Mouse (Mus musculus): ENCODE measurements around the gene Acoxl. TPM values are rescaled to one million over a fixed set of nuclear protein-coding genes. Genes with fewer than 3 reads are reported as not detected.

Acoxl gene
- polyA plus RNA-seq, 1 experiment from 2014 or later = not detected

DNA sequence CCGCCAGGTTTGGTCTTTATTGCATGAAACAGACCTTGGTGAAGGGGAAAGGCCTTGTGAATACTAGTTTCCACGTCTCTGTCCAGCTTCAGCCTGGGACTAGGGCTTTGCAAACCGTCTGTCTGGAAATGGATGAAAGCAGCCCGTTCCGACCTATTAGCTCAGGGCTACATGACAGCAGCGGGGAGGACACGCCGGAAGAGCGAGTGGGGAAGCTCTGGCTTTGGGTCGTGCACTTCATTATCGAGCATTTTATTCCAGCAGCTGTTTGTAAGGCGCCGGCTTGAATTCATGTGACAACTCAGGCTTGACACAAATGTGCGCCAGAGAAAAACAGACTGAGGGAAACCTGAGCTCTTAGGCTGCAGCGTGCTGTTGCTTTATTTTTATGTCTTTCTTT lies 301.1 kb downstream of the Acoxl start:
- H3K4me3 ChIP-seq (replicated peaks; ENCODE audit: low read length) = no peak overlapping the region

DNA sequence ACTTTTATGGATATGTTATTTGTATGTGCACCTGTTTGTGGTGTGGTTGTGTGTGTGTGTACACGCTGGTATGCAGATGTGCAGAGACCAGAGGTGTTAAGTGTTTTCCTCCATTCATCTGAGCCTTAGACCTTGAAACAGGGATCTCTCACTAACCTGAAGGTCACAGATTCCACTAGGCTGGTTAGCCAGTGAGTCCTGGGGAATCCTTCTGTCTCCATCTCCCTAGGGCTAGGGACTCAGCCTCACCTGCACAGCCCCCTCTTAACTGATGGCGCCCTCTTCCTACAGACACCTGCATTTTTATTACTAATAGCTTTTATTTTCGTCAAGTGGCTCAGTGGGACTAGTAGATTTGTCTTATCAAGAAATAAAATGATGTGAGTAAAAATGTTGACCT lies 301.5 kb downstream of the Acoxl start:
- H3K4me1 ChIP-seq (replicated peaks; ENCODE audit: control insufficient read depth, insufficient read depth, low read length) = peaks cover 28% of the 10 kb centered on the region
- no peak for ATAC-seq

More for the DNA sequence above, 301.1 kb downstream of the Acoxl start:
- no peak overlapping the region for H3K9ac ChIP-seq (replicated peaks; ENCODE audit: low read depth, low read length)
- H3K27ac ChIP-seq (ENCODE audit: low read length) = 0 out of 2 replicates have a peak overlapping the region, but pooled peaks have one; percentile 2
- H3K4me1 ChIP-seq (replicated peaks; ENCODE audit: control insufficient read depth, insufficient read depth, low read length) = peaks cover 28% of the 10 kb centered on the region
- peak overlapping the region; percentile 27 for H3K4me2 ChIP-seq (ENCODE audit: low read length)
- H3K36me3 ChIP-seq (ENCODE audit: control insufficient read depth, insufficient read depth) = no peaks in the 10 kb centered on the region
- no peaks in the 10 kb centered on the region for H3K27me3 ChIP-seq (replicated peaks; ENCODE audit: control insufficient read depth, insufficient read depth, low read length)
- 36% methylated on average over 15 of the region's 15 CpGs for WGBS
- no peaks in the 10 kb centered on the region for H3K9me3 ChIP-seq (ENCODE audit: control insufficient read depth, low read length)
- ATAC-seq = peak; percentile 41; the same call in 1 of the 2 replicates

DNA sequence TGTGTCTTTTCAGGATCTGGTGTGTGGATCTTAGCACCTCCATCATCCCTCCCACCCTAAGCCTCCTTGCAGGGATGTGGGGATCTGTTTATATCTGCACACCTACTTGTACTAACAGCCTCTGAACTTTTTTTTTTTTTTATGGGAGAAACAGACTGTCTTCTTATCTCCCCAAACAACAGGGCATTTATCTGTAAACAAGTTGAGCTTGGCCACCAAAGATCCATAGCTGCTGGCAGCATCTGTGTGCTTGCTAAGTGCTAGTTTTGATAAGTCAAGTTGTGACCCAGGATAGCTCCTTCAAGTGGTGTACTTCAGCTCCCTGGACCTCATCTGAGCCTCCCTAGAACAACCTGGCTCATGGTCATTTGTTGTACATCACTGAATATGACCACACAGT lies 305.3 kb downstream of the Acoxl start:
- Histone ChIP-seq H3K36me3 (ENCODE audit: control insufficient read depth, insufficient read depth) (no peaks in the 10 kb centered on the region), H3K9me3 (ENCODE audit: control insufficient read depth, low read length) (no peaks in the 10 kb centered on the region), H3K27ac (ENCODE audit: low read length) (no peak overlapping the region), H3K4me1 (replicated peaks; ENCODE audit: control insufficient read depth, insufficient read depth, low read length) (peaks cover 14% of the 10 kb centered on the region), H3K4me2 (ENCODE audit: low read length) (no peak overlapping the region), H3K27me3 (replicated peaks; ENCODE audit: control insufficient read depth, insufficient read depth, low read length) (no peaks in the 10 kb centered on the region), H3K9ac (replicated peaks; ENCODE audit: low read depth, low read length) (no peak overlapping the region), H3K4me3 (replicated peaks; ENCODE audit: low read length) (no peak overlapping the region)
- ATAC-seq = no peak

More for the DNA sequence above, 301.5 kb downstream of the Acoxl start:
- H3K27me3 ChIP-seq (replicated peaks; ENCODE audit: control insufficient read depth, insufficient read depth, low read length) = no peaks in the 10 kb centered on the region
- H3K9me3 ChIP-seq (ENCODE audit: control insufficient read depth, low read length) = no peaks in the 10 kb centered on the region
- no peak overlapping the region for H3K9ac ChIP-seq (replicated peaks; ENCODE audit: low read depth, low read length)
- 85% methylated on average over 3 of the region's 3 CpGs for WGBS
- H3K4me2 ChIP-seq (ENCODE audit: low read length) = peak overlapping the region; percentile 27; the same call in 1 of the 2 replicates
- no peaks in the 10 kb centered on the region for H3K36me3 ChIP-seq (ENCODE audit: control insufficient read depth, insufficient read depth)
- no peak overlapping the region for H3K4me3 ChIP-seq (replicated peaks; ENCODE audit: low read length)
- H3K27ac ChIP-seq (ENCODE audit: low read length) = no peak overlapping the region

DNA sequence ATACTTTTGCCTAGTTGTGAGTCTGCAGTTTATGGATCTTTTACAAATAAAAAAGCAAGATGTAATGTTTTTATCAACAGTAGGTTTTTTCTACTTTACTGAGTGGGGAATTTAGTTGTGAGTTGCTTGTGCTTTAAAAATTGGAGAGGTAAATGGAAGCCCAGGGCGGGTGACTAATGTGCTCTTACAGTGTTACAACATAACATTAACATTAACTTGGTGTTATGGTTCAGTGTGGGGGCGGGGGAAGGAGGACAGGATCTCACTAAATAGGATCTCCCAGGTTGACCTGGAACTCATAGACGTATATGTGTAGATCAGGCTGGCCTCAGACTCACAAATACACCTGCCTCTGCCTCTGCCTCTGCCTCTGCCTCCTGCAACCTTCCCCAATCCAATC lies 306.8 kb downstream of the Acoxl start:
- no peak overlapping the region for H3K27ac ChIP-seq (ENCODE audit: low read length)
- H3K9me3 ChIP-seq (ENCODE audit: control insufficient read depth, low read length) = no peaks in the 10 kb centered on the region
- no peak overlapping the region for H3K4me2 ChIP-seq (ENCODE audit: low read length)
- no peaks in the 10 kb centered on the region for H3K27me3 ChIP-seq (replicated peaks; ENCODE audit: control insufficient read depth, insufficient read depth, low read length)
- no peak for ATAC-seq
- H3K4me3 ChIP-seq (replicated peaks; ENCODE audit: low read length) = no peak overlapping the region
- no peaks in the 10 kb centered on the region for H3K36me3 ChIP-seq (ENCODE audit: control insufficient read depth, insufficient read depth)
- H3K4me1 ChIP-seq (replicated peaks; ENCODE audit: control insufficient read depth, insufficient read depth, low read length) = no peaks in the 10 kb centered on the region; the same call in 1 of the 2 replicates
- WGBS = 89% methylated on average over 3 of the region's 3 CpGs
- no peak overlapping the region for H3K9ac ChIP-seq (replicated peaks; ENCODE audit: low read depth, low read length)

DNA sequence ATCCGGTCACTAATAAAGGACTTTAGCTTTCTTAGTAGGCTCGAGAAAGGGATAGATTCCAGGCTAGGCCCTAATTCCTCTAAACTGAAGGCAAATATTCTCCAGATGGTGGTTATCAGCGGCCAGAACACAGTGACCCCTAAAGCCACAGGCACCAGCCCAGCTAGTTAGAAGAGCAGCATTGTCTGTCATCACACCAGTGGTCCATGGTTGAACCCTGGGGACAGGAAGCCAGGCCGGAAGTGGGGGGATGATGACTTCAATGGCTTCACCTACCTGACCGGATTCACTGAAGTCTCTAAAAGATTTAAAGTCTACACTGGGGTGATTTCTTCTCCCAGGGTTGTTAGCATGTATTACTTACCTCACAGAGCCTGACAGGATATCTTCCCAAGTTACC lies 310.9 kb downstream of the Acoxl start:
- Histone ChIP-seq H3K4me3 (replicated peaks; ENCODE audit: low read length) (no peak overlapping the region), H3K36me3 (ENCODE audit: control insufficient read depth, insufficient read depth) (no peaks in the 10 kb centered on the region), H3K9ac (replicated peaks; ENCODE audit: low read depth, low read length) (no peak overlapping the region), H3K4me1 (replicated peaks; ENCODE audit: control insufficient read depth, insufficient read depth, low read length) (peaks cover 7% of the 10 kb centered on the region; the same call in 1 of the 2 replicates), H3K27me3 (replicated peaks; ENCODE audit: control insufficient read depth, insufficient read depth, low read length) (no peaks in the 10 kb centered on the region), H3K9me3 (ENCODE audit: control insufficient read depth, low read length) (no peaks in the 10 kb centered on the region), H3K27ac (ENCODE audit: low read length) (no peak overlapping the region), H3K4me2 (ENCODE audit: low read length) (no peak overlapping the region)
- 94% methylated on average over 5 of the region's 5 CpGs for WGBS
- no peak for ATAC-seq

DNA sequence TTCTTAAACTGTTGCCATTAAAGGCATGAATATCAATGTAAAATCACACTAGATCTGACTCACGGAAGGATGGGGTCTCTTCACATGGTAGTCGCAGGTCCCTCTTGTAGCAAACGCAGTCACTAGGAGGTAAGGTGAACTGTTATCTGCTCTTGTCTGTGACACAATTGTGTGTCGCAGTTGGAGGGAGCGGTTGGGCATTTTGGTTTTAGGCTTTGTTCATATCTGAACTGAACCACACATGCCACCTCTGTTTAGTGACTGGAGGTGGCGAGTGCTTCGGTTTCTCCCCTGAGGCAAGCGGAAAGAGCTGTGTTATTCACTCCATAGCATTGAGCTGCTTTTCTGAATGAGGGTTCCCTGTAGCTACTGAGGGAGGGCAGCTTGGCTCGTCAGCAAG lies 313.5 kb downstream of the Acoxl start:
- H3K9ac ChIP-seq (replicated peaks; ENCODE audit: low read depth, low read length) = no peak overlapping the region
- H3K27me3 ChIP-seq (replicated peaks; ENCODE audit: control insufficient read depth, insufficient read depth, low read length) = no peaks in the 10 kb centered on the region
- H3K9me3 ChIP-seq (ENCODE audit: control insufficient read depth, low read length) = no peaks in the 10 kb centered on the region
- H3K4me2 ChIP-seq (ENCODE audit: low read length) = no peak overlapping the region
- peaks cover 19% of the 10 kb centered on the region for H3K4me1 ChIP-seq (replicated peaks; ENCODE audit: control insufficient read depth, insufficient read depth, low read length)
- ATAC-seq = no peak
- H3K36me3 ChIP-seq (ENCODE audit: control insufficient read depth, insufficient read depth) = no peaks in the 10 kb centered on the region
- no peak overlapping the region for H3K27ac ChIP-seq (ENCODE audit: low read length)
- H3K4me3 ChIP-seq (replicated peaks; ENCODE audit: low read length) = no peak overlapping the region
- 82% methylated on average over 9 of the region's 9 CpGs for WGBS

DNA sequence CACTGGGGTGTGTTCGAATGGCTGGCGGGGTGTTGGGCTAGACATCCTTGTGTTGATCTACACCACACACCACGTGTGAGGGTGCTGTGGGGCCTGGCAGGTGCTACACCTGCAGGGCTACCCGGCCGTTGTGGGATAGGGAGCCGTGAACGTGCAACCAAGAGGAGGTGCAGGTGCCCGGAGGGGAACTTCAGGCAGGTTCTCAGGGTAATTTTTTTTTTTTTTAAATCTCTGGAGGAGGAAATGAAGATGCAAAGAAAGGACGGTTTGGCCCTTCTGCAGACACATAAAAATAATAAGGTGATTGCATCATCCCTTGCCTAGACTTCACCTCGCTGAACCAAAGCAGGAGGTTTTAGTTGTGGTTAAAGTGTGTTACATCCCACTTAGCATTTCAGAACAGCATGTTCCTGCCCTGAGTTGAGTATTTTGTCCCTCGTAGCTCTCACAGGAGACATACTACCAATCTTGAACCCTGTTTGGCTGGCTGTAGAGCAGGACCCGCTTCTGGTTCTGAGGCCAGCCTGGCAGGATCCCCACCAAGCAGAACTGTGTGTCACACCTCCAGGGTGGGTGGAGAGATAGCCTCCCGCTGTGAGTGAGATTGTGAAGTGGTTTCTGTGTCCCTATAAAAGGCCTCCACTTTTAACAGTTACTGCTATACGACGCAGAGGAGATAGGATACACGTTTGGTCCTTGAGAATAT lies 314.3 kb downstream of the Acoxl start:
- Histone ChIP-seq H3K9ac (replicated peaks; ENCODE audit: low read depth, low read length) (no peak overlapping the region), H3K27ac (ENCODE audit: low read length) (no peak overlapping the region), H3K36me3 (ENCODE audit: control insufficient read depth, insufficient read depth) (no peaks in the 10 kb centered on the region), H3K4me2 (ENCODE audit: low read length) (no peak overlapping the region), H3K4me3 (replicated peaks; ENCODE audit: low read length) (no peak overlapping the region), H3K4me1 (replicated peaks; ENCODE audit: control insufficient read depth, insufficient read depth, low read length) (peaks cover 19% of the 10 kb centered on the region), H3K9me3 (ENCODE audit: control insufficient read depth, low read length) (no peaks in the 10 kb centered on the region), H3K27me3 (replicated peaks; ENCODE audit: control insufficient read depth, insufficient read depth, low read length) (no peaks in the 10 kb centered on the region)
- no peak for ATAC-seq
- 88% methylated on average over 16 of the region's 16 CpGs for WGBS

DNA sequence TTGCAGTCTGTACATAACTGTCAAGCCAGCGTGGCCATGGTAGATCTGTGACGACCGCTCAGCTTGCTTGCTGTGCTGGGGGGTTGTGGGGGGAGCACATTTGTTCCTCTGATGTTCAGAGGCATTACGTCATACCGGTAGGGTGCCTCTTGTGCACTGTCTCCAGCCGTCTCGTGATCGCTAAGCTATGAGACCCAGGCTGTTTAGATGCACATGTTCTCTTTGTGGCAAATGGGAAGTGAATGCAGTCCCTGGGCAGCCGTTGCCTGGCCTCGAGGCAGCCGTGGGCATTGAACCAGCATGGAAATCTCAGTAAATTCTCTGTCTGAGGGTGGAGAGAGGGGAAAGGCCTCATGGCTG lies 314.9 kb downstream of the Acoxl start:
- Histone ChIP-seq H3K4me3 (replicated peaks; ENCODE audit: low read length) (no peak overlapping the region), H3K4me1 (replicated peaks; ENCODE audit: control insufficient read depth, insufficient read depth, low read length) (peaks cover 19% of the 10 kb centered on the region), H3K36me3 (ENCODE audit: control insufficient read depth, insufficient read depth) (no peaks in the 10 kb centered on the region), H3K27me3 (replicated peaks; ENCODE audit: control insufficient read depth, insufficient read depth, low read length) (no peaks in the 10 kb centered on the region), H3K4me2 (ENCODE audit: low read length) (no peak overlapping the region), H3K9ac (replicated peaks; ENCODE audit: low read depth, low read length) (no peak overlapping the region), H3K27ac (ENCODE audit: low read length) (no peak overlapping the region), H3K9me3 (ENCODE audit: control insufficient read depth, low read length) (no peaks in the 10 kb centered on the region)
- ATAC-seq = peak; percentile 71
- WGBS = 32% methylated on average over 11 of the region's 11 CpGs

DNA sequence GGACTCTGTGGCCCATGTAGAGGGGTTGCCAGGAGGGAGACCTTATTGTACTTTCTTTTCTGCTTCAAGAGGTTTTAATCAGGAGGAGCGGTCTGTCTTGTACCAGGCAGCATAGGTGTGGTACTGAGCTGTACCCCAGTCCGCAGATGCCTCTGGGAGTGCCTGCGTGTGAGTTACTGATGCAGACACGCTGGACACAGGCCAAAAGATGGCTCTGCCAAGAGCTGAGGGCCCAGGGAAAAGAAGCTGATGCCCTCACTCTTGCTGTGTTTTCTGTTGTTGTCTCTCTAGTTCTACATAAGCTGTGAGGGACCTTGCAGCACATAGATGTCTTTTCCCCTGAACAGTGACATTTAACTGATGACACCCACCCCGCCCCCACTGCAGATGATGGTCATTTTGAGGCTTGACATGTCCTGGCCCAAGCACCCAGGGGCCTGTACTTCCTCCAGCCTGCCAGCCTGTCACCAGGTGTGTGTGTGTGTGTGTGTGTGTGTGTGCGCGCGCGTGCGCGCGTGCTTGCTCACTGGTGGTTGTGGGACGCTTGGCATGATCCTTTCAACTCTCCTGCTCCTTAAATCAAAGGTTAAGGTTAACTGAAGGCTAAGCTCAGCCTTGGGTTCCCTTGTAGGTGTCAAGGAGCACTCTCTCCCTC lies 316.9 kb downstream of the Acoxl start:
- no peak overlapping the region for H3K4me3 ChIP-seq (replicated peaks; ENCODE audit: low read length)
- H3K9me3 ChIP-seq (ENCODE audit: control insufficient read depth, low read length) = no peaks in the 10 kb centered on the region
- no peak overlapping the region for H3K9ac ChIP-seq (replicated peaks; ENCODE audit: low read depth, low read length)
- no peak overlapping the region for H3K27ac ChIP-seq (ENCODE audit: low read length)
- H3K4me1 ChIP-seq (replicated peaks; ENCODE audit: control insufficient read depth, insufficient read depth, low read length) = peaks cover 22% of the 10 kb centered on the region
- H3K36me3 ChIP-seq (ENCODE audit: control insufficient read depth, insufficient read depth) = no peaks in the 10 kb centered on the region
- 83% methylated on average over 13 of the region's 13 CpGs for WGBS
- ATAC-seq = no peak
- H3K4me2 ChIP-seq (ENCODE audit: low read length) = no peak overlapping the region
- H3K27me3 ChIP-seq (replicated peaks; ENCODE audit: control insufficient read depth, insufficient read depth, low read length) = no peaks in the 10 kb centered on the region

All from forebrain, embryonic 16.5 days (tissue).